Mouse (Mus musculus) stomach, embryonic 16.5 days (tissue): ENCODE data around the gene Styk1. TPM values are rescaled to one million over a fixed set of nuclear protein-coding genes. Genes with fewer than 3 reads are reported as not detected.
A peak's percentile ranks its signal among the peaks of the same experiment; 100 is the strongest.

Experiments
- ATAC-seq: fragments of 200-750 bp; cut with Nextera tagmentation; 2 replicates; pipeline ENCODE4 v1.8.0; 2017; ENCODE audit warnings: moderate number of reproducible peaks, moderate TSS enrichment; ENCODE audit not compliant: insufficient read depth, low FRiP score
- H3K27ac ChIP-seq: fragments of 300-500 bp; sonication (generic); 2 replicates; pipeline ENCODE4 v1.5.1; 2014; ENCODE audit warnings: low read length
- H3K27me3 ChIP-seq: fragments of 300-500 bp; sonication (generic); 2 replicates; pipeline ENCODE4 v1.6.1; 2014; ENCODE audit warnings: low read length, control low read depth, mixed read lengths; ENCODE audit not compliant: control insufficient read depth, insufficient read depth
- H3K36me3 ChIP-seq: fragments of 300-500 bp; sonication (generic); 2 replicates; pipeline ENCODE4 v1.6.1; 2014; ENCODE audit warnings: low read length; ENCODE audit not compliant: control insufficient read depth, insufficient read depth
- H3K4me1 ChIP-seq: fragments of 300-500 bp; sonication (generic); 2 replicates; pipeline ENCODE4 v1.6.1; 2014; ENCODE audit warnings: low read length, control low read depth, mixed read lengths; ENCODE audit not compliant: control insufficient read depth, insufficient read depth
- H3K4me2 ChIP-seq: fragments of 300-500 bp; sonication (generic); 2 replicates; pipeline ENCODE4 v1.6.1; 2014; ENCODE audit warnings: low read depth, low read length, mixed read lengths
- H3K4me3 ChIP-seq: fragments of 300-500 bp; sonication (generic); replicated peaks from 2 replicates; pipeline ENCODE4 v1.5.1; 2014; ENCODE audit warnings: mild to moderate bottlenecking, low read length
- H3K9ac ChIP-seq: fragments of 300-500 bp; sonication (generic); 2 replicates; pipeline ENCODE4 v1.6.1; 2014; ENCODE audit warnings: low read length
- H3K9me3 ChIP-seq: fragments of 300-500 bp; sonication (generic); replicated peaks from 2 replicates; pipeline ENCODE4 v1.6.1; 2016; ENCODE audit warnings: low read length, control low read depth; ENCODE audit not compliant: control insufficient read depth
- WGBS: fragments of 180-500 bp; shearing (Covaris S2); extraction: QIAGEN DNeasy Blood & Tissue Kit; methylation state at CpG from one replicate; pipeline ENCODE4 v1.1.7; 2014; 5-methylcytosine and 5-hydroxymethylcytosine counted together
- polyA plus RNA-seq: library from polyadenylated mRNA; unstranded; fragments of >200 nt; fragmentation: Nextera tagmentation; extraction: Ambion mirVana; gene quantifications from 2 replicates; pipeline ENCODE4 v1.2.1, GENCODE M21; 2015

The Styk1 gene
- polyA plus RNA-seq, 1 experiment from 2014 or later: 12.1 TPM

DNA sequence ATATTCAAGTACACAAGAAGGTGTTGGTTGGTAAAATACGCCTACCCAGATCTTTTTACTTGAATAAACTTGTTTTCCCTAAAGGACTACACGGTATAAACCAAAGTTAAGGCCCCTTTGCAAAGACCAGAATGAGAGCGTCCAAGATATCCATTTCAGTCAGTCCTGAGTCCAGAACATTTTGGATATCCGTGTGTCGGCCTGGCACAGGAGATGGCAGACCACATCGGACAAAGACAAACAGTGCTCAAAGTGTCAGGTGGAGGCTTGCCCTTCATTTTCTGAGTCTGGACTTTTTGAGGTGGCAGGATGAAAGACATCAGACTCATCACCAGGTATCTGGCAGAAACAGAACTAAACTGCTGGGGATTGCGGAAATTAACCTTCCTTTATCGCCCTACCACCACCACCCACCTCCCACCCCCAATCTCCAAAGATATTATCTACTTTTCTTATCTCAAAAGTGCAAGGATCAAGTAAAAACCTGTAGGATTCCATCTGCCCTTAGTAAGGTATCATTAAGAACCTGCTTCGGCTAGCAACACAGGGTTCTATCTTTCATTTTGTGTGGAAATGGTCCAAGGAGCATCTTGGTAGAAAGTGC is 33.1 kb upstream of the Styk1 start:
- H3K36me3 ChIP-seq: no peaks in the 10 kb centered on the region
- 50% methylated on average over 9 of the region's 9 CpGs for WGBS
- H3K27ac ChIP-seq: peak overlapping the region; percentile 91; the same call in 1 of the 2 replicates

DNA sequence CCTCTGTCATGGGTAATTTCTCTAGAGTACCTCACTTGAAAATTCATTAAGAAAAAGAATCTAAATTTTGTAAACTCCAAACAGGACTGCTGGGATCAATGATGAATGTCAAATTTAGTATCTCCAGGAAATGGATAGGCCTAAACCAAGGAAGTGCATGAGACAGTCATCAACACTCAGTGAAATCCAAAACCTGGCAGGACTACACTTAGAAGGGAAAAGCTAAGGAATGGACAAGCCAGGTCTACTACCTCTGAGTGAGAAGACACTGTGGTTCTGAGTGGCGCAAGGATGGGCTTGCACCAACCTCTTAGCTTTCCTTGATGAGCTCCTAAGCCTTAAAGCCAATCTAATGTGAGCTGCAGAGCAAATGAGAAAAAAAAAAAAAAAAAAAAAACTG is 32.1 kb upstream of the Styk1 start:
- Histone ChIP-seq H3K4me1 (peaks cover 34% of the 10 kb centered on the region), H3K27me3 (no peaks in the 10 kb centered on the region), H3K36me3 (no peaks in the 10 kb centered on the region), H3K9ac (no peak overlapping the region), H3K27ac (no peak overlapping the region), H3K4me2 (peak overlapping the region; percentile 55; the same call in 1 of the 2 replicates), H3K9me3 (no peaks in the 10 kb centered on the region), H3K4me3 (no peak overlapping the region)
- no peak for ATAC-seq
- WGBS: 90% methylated on average over 1 of the region's 1 CpGs

More for the DNA sequence above, 33.1 kb upstream of the Styk1 start:
- H3K4me2 ChIP-seq: peak overlapping the region; percentile 55
- ATAC-seq: no peak
- no peaks in the 10 kb centered on the region for H3K9me3 ChIP-seq
- peak overlapping the region; percentile 96 for H3K4me3 ChIP-seq
- H3K27me3 ChIP-seq: no peaks in the 10 kb centered on the region
- peaks cover 34% of the 10 kb centered on the region for H3K4me1 ChIP-seq
- H3K9ac ChIP-seq: peak overlapping the region; percentile 94; the same call in 1 of the 2 replicates

- no peak overlapping the region for H3K9ac ChIP-seq
- peaks cover 13% of the 10 kb centered on the region for H3K36me3 ChIP-seq
- no peaks in the 10 kb centered on the region for H3K9me3 ChIP-seq
- ATAC-seq: no peak
- 37% methylated on average over 6 of the region's 6 CpGs for WGBS
- no peak overlapping the region for H3K27ac ChIP-seq
- no peak overlapping the region for H3K4me3 ChIP-seq
- no peak overlapping the region for H3K4me2 ChIP-seq
- H3K4me1 ChIP-seq: peaks cover 33% of the 10 kb centered on the region
- H3K27me3 ChIP-seq: no peaks in the 10 kb centered on the region
These were observed 30.4 kb upstream of the Styk1 start for GRCm38 (mm10) chr6:131383713-131384330.

DNA sequence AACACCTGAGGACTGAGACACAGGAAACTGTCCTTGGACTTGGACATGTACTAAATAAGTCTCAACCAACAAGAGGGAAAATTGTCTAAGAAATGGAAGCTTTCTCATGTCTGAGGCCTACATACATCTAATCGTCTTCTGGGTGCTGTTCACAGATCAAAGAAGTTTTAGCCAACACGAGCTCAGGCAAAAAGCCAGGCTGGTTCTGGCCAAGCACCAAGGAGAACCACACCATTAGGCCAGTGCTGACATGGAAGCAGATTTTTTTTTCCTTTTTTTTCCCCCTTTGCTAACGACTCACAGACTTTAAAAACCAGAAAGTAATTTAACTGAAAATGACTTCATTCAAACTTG is 29.6 kb upstream of the Styk1 start:
- Histone ChIP-seq H3K9me3 (no peaks in the 10 kb centered on the region), H3K4me2 (peak overlapping the region; percentile 34; the same call in 1 of the 2 replicates), H3K27ac (peak overlapping the region; percentile 77), H3K27me3 (no peaks in the 10 kb centered on the region), H3K4me3 (no peak overlapping the region), H3K4me1 (peaks cover 30% of the 10 kb centered on the region), H3K36me3 (peaks cover 17% of the 10 kb centered on the region), H3K9ac (no peak overlapping the region)
- ATAC-seq: no peak
- WGBS: 38% methylated on average over 3 of the region's 3 CpGs

GRCm38 (mm10) chr6:131382232-131382983 is 29.0 kb upstream of the Styk1 start:
- ATAC-seq: peak; percentile 68
- Histone ChIP-seq H3K9me3 (no peaks in the 10 kb centered on the region), H3K4me2 (peak overlapping the region; percentile 34), H3K4me3 (no peak overlapping the region), H3K27me3 (no peaks in the 10 kb centered on the region), H3K4me1 (peaks cover 30% of the 10 kb centered on the region), H3K36me3 (peaks cover 22% of the 10 kb centered on the region), H3K9ac (peak overlapping the region; percentile 8; the same call in 1 of the 2 replicates), H3K27ac (peak overlapping the region; percentile 77)
- WGBS: 52% methylated on average over 14 of the region's 14 CpGs

DNA sequence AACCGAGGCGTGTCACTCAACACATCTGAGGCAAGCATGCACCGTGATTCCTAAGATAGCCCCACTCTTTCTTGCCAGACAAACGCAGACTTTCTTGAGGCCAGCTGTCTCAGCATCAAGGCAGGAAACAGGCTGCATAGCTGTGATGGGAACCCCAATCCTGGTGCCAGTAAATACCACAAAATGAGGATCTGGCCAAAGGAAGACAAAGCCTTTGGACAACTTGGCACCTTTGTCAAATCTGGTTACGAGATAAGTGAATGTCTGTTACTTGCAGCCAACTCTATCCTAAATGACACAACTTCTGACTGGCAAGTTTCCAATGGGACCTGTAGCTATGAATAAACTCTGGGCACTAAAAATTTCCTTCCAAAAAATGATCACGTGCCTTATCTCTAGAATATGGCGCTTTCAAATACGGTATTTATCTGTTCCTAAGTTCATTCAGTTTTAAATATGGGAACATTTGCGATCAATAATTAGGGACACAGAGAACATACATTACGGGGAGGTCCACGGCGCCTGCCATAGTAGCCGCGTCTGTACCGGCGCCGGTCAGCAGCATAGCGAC is 25.5 kb upstream of the Styk1 start:
- WGBS: 93% methylated on average over 18 of the region's 18 CpGs
- H3K36me3 ChIP-seq: peaks cover 31% of the 10 kb centered on the region

GRCm38 (mm10) chr6:131377378-131377777 is 24.0 kb upstream of the Styk1 start:
- Histone ChIP-seq H3K27me3 (no peaks in the 10 kb centered on the region), H3K4me3 (no peak overlapping the region), H3K4me2 (no peak overlapping the region), H3K9me3 (no peaks in the 10 kb centered on the region), H3K9ac (no peak overlapping the region), H3K36me3 (peaks cover 31% of the 10 kb centered on the region), H3K4me1 (peaks cover 6% of the 10 kb centered on the region; the same call in 1 of the 2 replicates), H3K27ac (no peak overlapping the region)
- ATAC-seq: no peak
- WGBS: 94% methylated on average over 5 of the region's 5 CpGs

More for the DNA sequence above, 25.5 kb upstream of the Styk1 start:
- H3K9me3 ChIP-seq: no peaks in the 10 kb centered on the region
- no peak overlapping the region for H3K27ac ChIP-seq
- no peak overlapping the region for H3K9ac ChIP-seq
- H3K4me2 ChIP-seq: no peak overlapping the region
- H3K4me1 ChIP-seq: peaks cover 18% of the 10 kb centered on the region; the same call in 1 of the 2 replicates
- no peaks in the 10 kb centered on the region for H3K27me3 ChIP-seq
- no peak overlapping the region for H3K4me3 ChIP-seq
- ATAC-seq: no peak

DNA sequence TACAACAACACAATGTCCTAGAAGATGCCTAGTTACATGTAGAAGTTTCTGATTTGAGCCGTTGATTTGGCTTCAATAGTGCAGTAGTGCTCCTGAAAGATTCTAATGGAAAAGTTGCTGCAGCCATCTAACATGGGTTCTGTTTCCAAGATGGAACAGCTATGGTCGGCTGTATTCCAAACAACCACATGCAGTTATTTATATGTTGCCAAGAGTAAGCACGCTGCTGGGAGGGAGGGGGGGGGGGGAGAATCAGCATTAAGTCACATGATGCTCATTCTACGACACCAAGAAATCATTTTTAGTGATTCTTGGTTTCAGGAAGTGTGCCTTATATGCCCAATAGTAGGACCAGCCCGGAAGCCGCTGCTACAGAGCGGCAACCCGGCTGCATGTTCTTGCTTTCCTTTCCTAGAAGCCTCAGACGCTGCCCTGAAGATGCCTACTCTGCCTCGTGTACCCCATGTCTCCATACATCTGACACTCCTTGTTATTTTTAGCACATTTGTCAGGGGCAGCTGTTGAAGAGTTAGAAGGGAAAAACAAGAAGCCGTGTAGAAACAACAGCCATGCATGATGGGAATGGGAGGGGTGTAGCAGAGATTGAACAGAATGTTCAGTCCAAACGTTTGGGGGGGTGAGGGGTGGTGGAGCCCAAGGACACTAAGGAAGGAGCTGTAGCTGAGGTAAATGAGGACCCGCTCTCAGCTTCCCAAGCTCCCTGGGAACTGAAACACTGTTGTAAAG is 21.4 kb upstream of the Styk1 start:
- WGBS: 84% methylated on average over 13 of the region's 13 CpGs
- no peak for ATAC-seq
- H3K36me3 ChIP-seq: peaks cover 25% of the 10 kb centered on the region
- no peaks in the 10 kb centered on the region for H3K27me3 ChIP-seq
- no peaks in the 10 kb centered on the region for H3K4me1 ChIP-seq
- no peak overlapping the region for H3K27ac ChIP-seq
- H3K9ac ChIP-seq: no peak overlapping the region
- H3K9me3 ChIP-seq: no peaks in the 10 kb centered on the region
- no peak overlapping the region for H3K4me3 ChIP-seq
- no peak overlapping the region for H3K4me2 ChIP-seq
